Mouse (Mus musculus) forebrain, embryonic 15.5 days (tissue): ENCODE results near the gene Ppp1r3g. TPM values are rescaled to one million over a fixed set of nuclear protein-coding genes. Genes with fewer than 3 reads are reported as not detected.
"Not testable (repeated sequence)": the region's sequence is repeated elsewhere in the genome, so short reads cannot be mapped to it uniquely, and the experiment has no call there.

Experiments used
- ATAC-seq: fragments of 200-750 bp; cut with Nextera tagmentation; replicated peaks from 2 replicates; pipeline ENCODE4 v1.8.0; 2017; ENCODE audit warnings: mild to moderate bottlenecking, moderate TSS enrichment, moderate library complexity
- H3K27ac ChIP-seq: fragments of 300-500 bp; sonication (generic); replicated peaks from 2 replicates; pipeline ENCODE4 v1.5.1; 2015; ENCODE audit warnings: mild to moderate bottlenecking, inconsistent platforms
- H3K27me3 ChIP-seq: fragments of 300-500 bp; sonication (generic); 2 replicates; pipeline ENCODE4 v1.6.1; 2015; ENCODE audit warnings: inconsistent platforms
- H3K36me3 ChIP-seq: fragments of 300-500 bp; sonication (generic); 2 replicates; pipeline ENCODE4 v1.6.1; 2015; ENCODE audit warnings: mild to moderate bottlenecking, inconsistent platforms
- H3K4me1 ChIP-seq: fragments of 300-500 bp; sonication (generic); 2 replicates; pipeline ENCODE4 v1.6.1; 2015; ENCODE audit warnings: inconsistent platforms
- H3K4me2 ChIP-seq: fragments of 300-500 bp; sonication (generic); replicated peaks from 2 replicates; pipeline ENCODE4 v1.6.1; 2015; ENCODE audit warnings: mild to moderate bottlenecking, inconsistent platforms
- H3K4me3 ChIP-seq: fragments of 300-500 bp; sonication (generic); 2 replicates; pipeline ENCODE4 v1.5.1; 2015; ENCODE audit warnings: mild to moderate bottlenecking, inconsistent platforms
- H3K9ac ChIP-seq: fragments of 300-500 bp; sonication (generic); replicated peaks from 2 replicates; pipeline ENCODE4 v1.6.1; 2015; ENCODE audit warnings: mild to moderate bottlenecking, inconsistent platforms
- H3K9me3 ChIP-seq: fragments of 300-500 bp; sonication (generic); 2 replicates; pipeline ENCODE4 v1.6.1; 2016; ENCODE audit warnings: inconsistent platforms
- WGBS: fragments of 180-500 bp; shearing (Covaris S2); methylation state at CpG from one replicate; pipeline ENCODE4 v1.1.7; 2015; ENCODE audit warnings: mixed read lengths; 5-methylcytosine and 5-hydroxymethylcytosine counted together
- polyA plus RNA-seq: library from polyadenylated mRNA; unstranded; fragments of >200 nt; fragmentation: Nextera tagmentation; extraction: Ambion mirVana; gene quantifications from 2 replicates; pipeline ENCODE4 v1.2.1, GENCODE M21; 2015

Ppp1r3g gene
- polyA plus RNA-seq, 1 experiment from 2014 or later = 1.4 TPM

GRCm38 (mm10) chr13:35968131-35968718 is 9.6 kb downstream of the Ppp1r3g start:
- Histone ChIP-seq H3K4me3 (peak overlapping the region; percentile 49), H3K27me3 (peaks cover 9% of the 10 kb centered on the region; the same call in 1 of the 2 replicates), H3K9me3 (no peaks in the 10 kb centered on the region), H3K9ac (peak overlapping the region; percentile 42), H3K36me3 (no peaks in the 10 kb centered on the region), H3K27ac (no peak overlapping the region), H3K4me2 (peak overlapping the region; percentile 98), H3K4me1 (peaks cover 18% of the 10 kb centered on the region)
- WGBS = under 1% methylated on average over 38 of the region's 38 CpGs
- ATAC-seq = peak; percentile 46

GRCm38 (mm10) chr13:35968719-35969430 is 10.2 kb downstream of the Ppp1r3g start:
- Histone ChIP-seq H3K36me3 (no peaks in the 10 kb centered on the region), H3K4me2 (peak overlapping the region; percentile 98), H3K27me3 (peaks cover 9% of the 10 kb centered on the region; the same call in 1 of the 2 replicates), H3K4me1 (peaks cover 18% of the 10 kb centered on the region), H3K4me3 (peak overlapping the region; percentile 49), H3K9ac (peak overlapping the region; percentile 42), H3K27ac (no peak overlapping the region), H3K9me3 (no peaks in the 10 kb centered on the region)
- peak; percentile 83 for ATAC-seq
- 0% methylated on average over 47 of the region's 57 CpGs for WGBS

- 1% methylated on average over 18 of the region's 18 CpGs for WGBS
- H3K27me3 ChIP-seq = peaks cover 9% of the 10 kb centered on the region; the same call in 1 of the 2 replicates
- no peaks in the 10 kb centered on the region for H3K9me3 ChIP-seq
- H3K4me3 ChIP-seq = peak overlapping the region; percentile 49
- no peak overlapping the region for H3K27ac ChIP-seq
- ATAC-seq = no peak; the same call in 1 of the 2 replicates
- peak overlapping the region; percentile 98 for H3K4me2 ChIP-seq
- H3K4me1 ChIP-seq = peaks cover 18% of the 10 kb centered on the region
- H3K9ac ChIP-seq = peak overlapping the region; percentile 42
- no peaks in the 10 kb centered on the region for H3K36me3 ChIP-seq
Observed at GRCm38 (mm10) chr13:35969431-35969721, 10.7 kb downstream of the Ppp1r3g start.

- Histone ChIP-seq H3K9ac (peak overlapping the region; percentile 42), H3K4me3 (peak overlapping the region; percentile 49), H3K4me2 (peak overlapping the region; percentile 98), H3K27ac (no peak overlapping the region), H3K9me3 (no peaks in the 10 kb centered on the region), H3K27me3 (peaks cover 9% of the 10 kb centered on the region; the same call in 1 of the 2 replicates), H3K4me1 (peaks cover 18% of the 10 kb centered on the region), H3K36me3 (no peaks in the 10 kb centered on the region)
- 34% methylated on average over 9 of the region's 9 CpGs for WGBS
- ATAC-seq = no peak
Observed at GRCm38 (mm10) chr13:35969829-35970228, 11.2 kb downstream of the Ppp1r3g start.

DNA sequence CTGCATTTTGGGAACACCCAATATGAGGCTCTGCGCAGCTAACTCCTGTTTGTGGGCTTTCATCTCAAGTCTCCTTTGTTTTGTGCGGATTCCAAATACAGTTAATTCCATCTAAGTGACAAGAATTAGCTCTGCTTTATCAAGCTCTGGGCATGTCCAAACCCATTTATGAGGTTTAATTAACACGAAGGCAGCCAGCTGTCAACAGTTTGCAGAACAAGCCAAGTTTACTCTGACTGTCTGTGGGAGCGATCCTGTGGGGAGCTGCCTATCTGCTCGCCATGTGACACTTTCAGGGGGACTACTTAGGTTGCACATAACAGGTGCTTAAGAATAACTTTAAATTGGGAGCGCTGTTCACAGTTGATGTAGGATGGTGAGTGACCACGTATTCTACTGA is 18.3 kb downstream of the Ppp1r3g start:
- Histone ChIP-seq H3K4me3 (no peak overlapping the region), H3K4me1 (peaks cover 11% of the 10 kb centered on the region; the same call in 1 of the 2 replicates), H3K9me3 (no peaks in the 10 kb centered on the region), H3K27ac (no peak overlapping the region), H3K9ac (no peak overlapping the region), H3K36me3 (peaks cover 9% of the 10 kb centered on the region), H3K27me3 (no peaks in the 10 kb centered on the region), H3K4me2 (no peak overlapping the region)
- WGBS = 59% methylated on average over 7 of the region's 7 CpGs
- ATAC-seq = 0 out of 2 replicates have a peak, but pooled peaks have one; percentile 44

DNA sequence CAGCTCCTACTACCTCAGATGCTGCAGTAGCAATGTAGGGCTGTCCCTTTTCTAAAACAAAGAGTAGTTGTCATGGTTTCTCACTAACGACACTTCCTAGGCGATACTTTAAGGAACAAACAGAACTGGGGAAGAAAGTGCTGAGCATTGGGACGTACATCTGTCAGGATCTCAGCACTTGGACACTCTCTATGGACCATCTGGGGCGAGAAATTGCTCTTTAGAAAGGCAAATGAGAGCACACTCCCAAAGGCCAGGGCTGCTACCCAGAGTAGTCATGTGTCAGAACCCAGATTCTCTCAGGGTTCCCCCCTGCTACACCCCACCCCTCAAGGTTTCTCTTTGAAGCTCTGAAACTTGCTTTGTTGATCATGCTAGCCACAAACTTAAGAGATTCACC is 21.8 kb downstream of the Ppp1r3g start:
- no peaks in the 10 kb centered on the region for H3K27me3 ChIP-seq
- ATAC-seq = peak; percentile 74
- peak overlapping the region; percentile 60 for H3K27ac ChIP-seq
- 21% methylated on average over 4 of the region's 4 CpGs for WGBS
- peaks cover 9% of the 10 kb centered on the region for H3K36me3 ChIP-seq
- H3K4me1 ChIP-seq = peaks cover 11% of the 10 kb centered on the region; the same call in 1 of the 2 replicates
- H3K9ac ChIP-seq = no peak overlapping the region
- no peak overlapping the region for H3K4me3 ChIP-seq
- no peak overlapping the region for H3K4me2 ChIP-seq
- no peaks in the 10 kb centered on the region for H3K9me3 ChIP-seq

DNA sequence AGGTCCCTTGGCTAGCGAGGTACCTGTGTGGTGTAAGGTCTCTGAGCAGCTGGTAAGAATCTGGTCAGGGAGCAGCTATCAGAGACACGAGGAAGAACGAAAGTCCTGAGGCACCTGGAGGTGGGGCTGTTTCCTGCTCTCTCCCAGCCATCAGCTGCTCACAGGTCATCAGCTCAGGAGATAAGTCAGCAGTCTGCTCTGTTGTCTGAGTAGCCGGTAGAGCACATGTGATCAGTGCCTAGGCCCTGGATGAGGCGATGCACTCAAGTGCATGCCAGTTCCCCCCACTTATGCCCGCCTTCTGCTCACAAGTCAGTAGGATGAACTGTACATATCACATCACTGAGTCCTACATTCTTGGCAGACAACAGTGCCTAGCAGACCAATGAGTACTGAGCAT is 24.3 kb downstream of the Ppp1r3g start:
- WGBS = 93% methylated on average over 6 of the region's 6 CpGs
- H3K4me2 ChIP-seq = no peak overlapping the region
- no peaks in the 10 kb centered on the region for H3K9me3 ChIP-seq
- no peaks in the 10 kb centered on the region for H3K27me3 ChIP-seq
- no peak overlapping the region for H3K27ac ChIP-seq
- no peak overlapping the region for H3K4me3 ChIP-seq
- ATAC-seq = no peak
- H3K4me1 ChIP-seq = peaks cover 11% of the 10 kb centered on the region; the same call in 1 of the 2 replicates
- H3K36me3 ChIP-seq = peaks cover 3% of the 10 kb centered on the region
- no peak overlapping the region for H3K9ac ChIP-seq

DNA sequence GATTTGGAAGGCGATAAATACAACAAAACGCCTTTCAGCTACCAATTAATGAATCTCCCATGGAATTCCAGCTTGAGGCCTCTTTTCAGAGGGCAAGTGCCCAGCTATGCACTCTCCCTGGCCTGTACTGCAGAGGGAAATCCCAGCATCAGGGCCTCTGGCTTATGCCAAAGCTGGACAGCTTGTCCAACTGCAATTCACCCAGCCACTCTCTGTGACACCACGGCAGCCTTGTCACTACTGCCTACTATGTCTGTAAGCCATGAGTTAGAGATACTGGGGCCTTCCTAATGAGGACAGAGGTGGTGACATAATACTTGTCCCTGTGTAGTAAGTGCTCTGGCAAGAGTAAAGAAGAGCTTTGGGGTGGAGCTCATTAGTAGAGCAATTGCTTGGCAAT is 30.7 kb downstream of the Ppp1r3g start:
- H3K9ac ChIP-seq = no peak overlapping the region
- WGBS = 15% methylated on average over 3 of the region's 3 CpGs

DNA sequence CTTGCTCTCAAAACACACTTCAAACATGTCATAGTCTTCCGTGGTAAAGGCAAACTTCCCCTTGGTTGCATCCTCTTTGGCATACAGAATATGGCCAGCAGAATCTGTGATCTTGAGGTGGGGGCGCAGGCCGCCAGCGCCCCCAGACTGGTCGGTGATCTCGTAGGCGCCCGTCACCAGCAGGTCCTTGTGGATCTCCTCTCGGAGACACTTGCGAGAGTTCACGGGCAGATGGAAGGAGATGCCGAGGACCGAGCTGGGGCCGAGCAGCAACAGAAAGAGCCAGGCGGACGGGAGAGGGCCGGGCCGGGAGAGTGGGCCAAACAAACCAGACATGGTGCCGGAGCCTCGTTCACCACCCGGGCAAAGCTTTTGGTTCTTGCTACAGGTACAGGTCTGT is 32.5 kb downstream of the Ppp1r3g start:
- WGBS = 97% methylated on average over 21 of the region's 21 CpGs
- H3K27me3 ChIP-seq, ATAC-seq: not testable (repeated sequence)

More for the DNA sequence above, 30.7 kb downstream of the Ppp1r3g start:
- Histone ChIP-seq H3K36me3 (no peaks in the 10 kb centered on the region), H3K4me2 (no peak overlapping the region), H3K27me3 (no peaks in the 10 kb centered on the region), H3K4me3 (no peak overlapping the region), H3K9me3 (no peaks in the 10 kb centered on the region), H3K4me1 (peaks cover 18% of the 10 kb centered on the region), H3K27ac (no peak overlapping the region)
- ATAC-seq = peak; percentile 39; the same call in 1 of the 2 replicates

GRCm38 (mm10) chr13:35994067-35994466 is 35.4 kb downstream of the Ppp1r3g start:
- 58% methylated on average over 8 of the region's 8 CpGs for WGBS

More for the DNA sequence above, 32.5 kb downstream of the Ppp1r3g start:
- H3K4me2 ChIP-seq, H3K9me3 ChIP-seq, H3K4me3 ChIP-seq, H3K36me3 ChIP-seq, H3K9ac ChIP-seq, H3K27ac ChIP-seq: not testable (repeated sequence)
- peaks cover 18% of the 10 kb centered on the region for H3K4me1 ChIP-seq

DNA sequence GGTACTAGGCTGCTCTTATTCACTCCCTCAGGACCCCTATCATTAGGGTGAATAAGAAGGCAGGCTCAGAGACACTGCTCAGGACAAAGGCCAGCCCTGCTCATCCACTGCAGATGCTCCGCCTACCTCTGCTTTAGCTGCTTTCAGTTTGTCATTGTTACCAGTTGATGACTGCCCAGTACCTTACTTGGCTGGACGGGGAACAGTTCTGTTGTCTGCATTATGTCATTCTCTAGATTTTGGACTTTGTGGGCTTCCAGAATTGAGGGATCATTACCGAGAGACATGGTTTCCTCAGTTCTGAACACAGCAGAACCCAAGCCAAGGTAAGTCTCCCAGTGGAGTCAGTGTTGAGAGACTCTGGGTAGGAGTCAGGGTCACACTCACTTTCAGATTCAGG is 36.6 kb downstream of the Ppp1r3g start:
- Histone ChIP-seq H3K4me1 (peaks cover 7% of the 10 kb centered on the region), H3K27ac (no peak overlapping the region), H3K4me2 (no peak overlapping the region), H3K36me3 (no peaks in the 10 kb centered on the region), H3K27me3 (no peaks in the 10 kb centered on the region), H3K9me3 (no peaks in the 10 kb centered on the region), H3K4me3 (no peak overlapping the region), H3K9ac (no peak overlapping the region)
- 75% methylated on average over 3 of the region's 3 CpGs for WGBS
- ATAC-seq = no peak

More at GRCm38 (mm10) chr13:35994067-35994466, 35.4 kb downstream of the Ppp1r3g start:
- no peaks in the 10 kb centered on the region for H3K9me3 ChIP-seq
- no peak overlapping the region for H3K4me3 ChIP-seq
- H3K4me2 ChIP-seq = no peak overlapping the region
- H3K4me1 ChIP-seq = peaks cover 16% of the 10 kb centered on the region
- no peaks in the 10 kb centered on the region for H3K27me3 ChIP-seq
- H3K36me3 ChIP-seq = no peaks in the 10 kb centered on the region
- no peak overlapping the region for H3K27ac ChIP-seq
- H3K9ac ChIP-seq = no peak overlapping the region
- peak; percentile 65; the same call in 1 of the 2 replicates for ATAC-seq

- Histone ChIP-seq H3K9ac (no peak overlapping the region), H3K4me1 (peaks cover 7% of the 10 kb centered on the region), H3K27ac (no peak overlapping the region), H3K4me2 (no peak overlapping the region), H3K36me3 (no peaks in the 10 kb centered on the region), H3K4me3 (no peak overlapping the region), H3K27me3 (no peaks in the 10 kb centered on the region), H3K9me3 (no peaks in the 10 kb centered on the region)
- 39% methylated on average over 2 of the region's 2 CpGs for WGBS
- no peak for ATAC-seq
Observed at GRCm38 (mm10) chr13:35995696-35996426, 37.2 kb downstream of the Ppp1r3g start.
